Mouse (Mus musculus) cerebellum, adult 2 months (tissue): ENCODE results near the gene Ttll4.

ENCODE experiments used
- CTCF ChIP-seq: fragments of 200-500 bp; IDR thresholded peaks from 2 replicates; pipeline ENCODE4 v1.5.1; 2011; ENCODE audit warnings: low read depth, mild to moderate bottlenecking, control low read depth, low read length, moderate library complexity, borderline replicate concordance; ENCODE audit not compliant: insufficient read depth
- POLR2A ChIP-seq: fragments of 200-500 bp; IDR thresholded peaks from 2 replicates; pipeline ENCODE4 v1.6.1; 2011; ENCODE audit warnings: low read length, control low read depth, borderline replicate concordance; ENCODE audit not compliant: insufficient read depth

- peak; percentile 43; the same call in 1 of the 2 replicates for TF ChIP-seq POLR2A
- peak; percentile 63; the same call in 1 of the 2 replicates for TF ChIP-seq CTCF
These were observed at the start of gene Ttll4 for GRCm38 (mm10) chr1:74661448-74662195.
